8 mouse cellular contexts compared by ENCODE assay signal in genomic region chr11:106194155-106194541, GRCm38 (mm10). TPM values are rescaled to one million over a fixed set of nuclear protein-coding genes. Genes with fewer than 3 reads are reported as not detected.
DNase-seq lines count a peak whose midpoint lies in the region; ATAC-seq lines count a peak whose summit lies in the region.
"Had no signal": no experiment of that assay in that cellular context is flagged by ENCODE, and none has a peak within 500 bp of the region (broad histone marks: within the 10 kb centered on the region; RNA-seq: fewer than 3 reads in every experiment).

No protein-coding gene starts in this region.

- H3K36me3 ChIP-seq in megakaryocyte, embryonic 14.5 days (replicated peaks; ENCODE audit: low read length) = peaks cover 34% of the 10 kb centered on the region
- H3K36me3 ChIP-seq in forebrain, embryonic 13.5 days (ENCODE audit: poor library complexity, severe bottlenecking) = peaks cover 24% of the 10 kb centered on the region
- peaks cover 22% of the 10 kb centered on the region for H3K36me3 ChIP-seq in limb, embryonic 15.5 days
- peaks cover 10% of the 10 kb centered on the region; the same call in 1 of the 2 replicates for H3K36me3 ChIP-seq in stomach, embryonic 16.5 days (ENCODE audit: control insufficient read depth, insufficient read depth, low read length)

- no peaks in the 10 kb centered on the region for H3K27me3 ChIP-seq in megakaryocyte, embryonic 14.5 days (replicated peaks)
- no peaks in the 10 kb centered on the region for H3K27me3 ChIP-seq in forebrain, embryonic 13.5 days
- no peaks in the 10 kb centered on the region for H3K27me3 ChIP-seq in limb, embryonic 15.5 days
- H3K27me3 ChIP-seq in stomach, embryonic 16.5 days (ENCODE audit: control insufficient read depth, insufficient read depth, low read length) = no peaks in the 10 kb centered on the region

- 43% methylated on average over 3 of the region's 3 CpGs for WGBS in forebrain, embryonic 13.5 days
- 31% methylated on average over 3 of the region's 3 CpGs for WGBS in limb, embryonic 15.5 days
- 30% methylated on average over 3 of the region's 3 CpGs for WGBS in stomach, embryonic 16.5 days

- peak overlapping the region; percentile 94 for H3K4me3 ChIP-seq in megakaryocyte, embryonic 14.5 days (replicated peaks)
- H3K4me3 ChIP-seq in forebrain, embryonic 13.5 days = peak overlapping the region; percentile 76
- H3K4me3 ChIP-seq in limb, embryonic 15.5 days = peak overlapping the region; percentile 78
- H3K4me3 ChIP-seq in stomach, embryonic 16.5 days (replicated peaks; ENCODE audit: low read length) = peak overlapping the region; percentile 85

- no peaks in the 10 kb centered on the region for H3K9me3 ChIP-seq in megakaryocyte, embryonic 14.5 days
- H3K9me3 ChIP-seq in forebrain, embryonic 13.5 days (replicated peaks) = no peaks in the 10 kb centered on the region
- H3K9me3 ChIP-seq in limb, embryonic 15.5 days = no peaks in the 10 kb centered on the region
- no peaks in the 10 kb centered on the region for H3K9me3 ChIP-seq in stomach, embryonic 16.5 days (replicated peaks; ENCODE audit: control insufficient read depth, low read length)

- no peak for ATAC-seq in megakaryocyte, adult 5-6 weeks (ENCODE audit: poor library complexity, severe bottlenecking)
- ATAC-seq in forebrain, embryonic 13.5 days = no peak
- no peak for ATAC-seq in limb, embryonic 15.5 days (ENCODE audit: insufficient number of reproducible peaks, low FRiP score, low TSS enrichment, low read depth)
- no peak for ATAC-seq in stomach, embryonic 16.5 days (ENCODE audit: insufficient read depth, low FRiP score)

- H3K9ac ChIP-seq in forebrain, embryonic 13.5 days = peak overlapping the region; percentile 73
- H3K9ac ChIP-seq in limb, embryonic 15.5 days = peak overlapping the region; percentile 64; the same call in 1 of the 2 replicates
- H3K9ac ChIP-seq in stomach, embryonic 16.5 days (ENCODE audit: low read length) = peak overlapping the region; percentile 78

- DNase-seq in adipocyte (ENCODE audit: low spot score) = no peak
- DNase-seq in frontal cortex, postnatal 36 days (ENCODE audit: low spot score in 2 of 2) = no peak

- H3K27ac ChIP-seq in forebrain, embryonic 13.5 days = peak overlapping the region; percentile 84
- H3K27ac ChIP-seq in limb, embryonic 15.5 days = peak overlapping the region; percentile 82
- peak overlapping the region; percentile 81 for H3K27ac ChIP-seq in stomach, embryonic 16.5 days (ENCODE audit: low read length)

- peaks cover 72% of the 10 kb centered on the region for H3K4me1 ChIP-seq in megakaryocyte, embryonic 14.5 days
- H3K4me1 ChIP-seq in forebrain, embryonic 13.5 days = peaks cover 16% of the 10 kb centered on the region
- H3K4me1 ChIP-seq in limb, embryonic 15.5 days = peaks cover 11% of the 10 kb centered on the region; the same call in 1 of the 2 replicates
- peaks cover 5% of the 10 kb centered on the region; the same call in 1 of the 2 replicates for H3K4me1 ChIP-seq in stomach, embryonic 16.5 days (ENCODE audit: control insufficient read depth, insufficient read depth, low read length)

- peak overlapping the region; percentile 80 for H3K4me2 ChIP-seq in forebrain, embryonic 13.5 days
- H3K4me2 ChIP-seq in limb, embryonic 15.5 days = peak overlapping the region; percentile 66
- H3K4me2 ChIP-seq in stomach, embryonic 16.5 days (ENCODE audit: low read depth, low read length) = peak overlapping the region; percentile 72

RNA-seq across cellular contexts. Expression of gene Strada, which starts 7.8 kb away (rescaled TPM):
- polyA plus RNA-seq in megakaryocyte, embryonic 14.5 days (2012; ENCODE audit: insufficient read depth, low replicate concordance) = 50.4 and 187 TPM in 2 replicates
- 27.2 and 28.3 TPM in 2 replicates for total RNA-seq in megakaryocyte, adult 5-6 weeks (2015)
- 20.3 and 26.1 TPM in 2 replicates for total RNA-seq in megakaryocyte, adult 5-6 weeks (2017)
- 33.4 and 33.5 TPM in 2 replicates for polyA plus RNA-seq in forebrain, embryonic 13.5 days (2015; fragmentation: Nextera tagmentation; extraction: Ambion mirVana)
- polyA plus RNA-seq in limb, embryonic 15.5 days (2015; fragmentation: Nextera tagmentation; extraction: Ambion mirVana) = 23.2 and 24.4 TPM in 2 replicates
- 18.8 and 19.6 TPM in 2 replicates for polyA plus RNA-seq in stomach, embryonic 16.5 days (2015; fragmentation: Nextera tagmentation; extraction: Ambion mirVana)

RNA-seq across cellular contexts. Expression of gene Ccdc47, which starts 22.0 kb away (rescaled TPM):
- 1.4 and 4.7 TPM in 2 replicates for polyA plus RNA-seq in megakaryocyte, embryonic 14.5 days (2012; ENCODE audit: insufficient read depth, low replicate concordance)
- 25.8 and 36.0 TPM in 2 replicates for total RNA-seq in megakaryocyte, adult 5-6 weeks (2015)
- total RNA-seq in megakaryocyte, adult 5-6 weeks (2017) = 110 and 156 TPM in 2 replicates
- 78.6 and 83.9 TPM in 2 replicates for polyA plus RNA-seq in forebrain, embryonic 13.5 days (2015; fragmentation: Nextera tagmentation; extraction: Ambion mirVana)
- polyA plus RNA-seq in limb, embryonic 15.5 days (2015; fragmentation: Nextera tagmentation; extraction: Ambion mirVana) = 83.6 and 89.9 TPM in 2 replicates
- polyA plus RNA-seq in stomach, embryonic 16.5 days (2015; fragmentation: Nextera tagmentation; extraction: Ambion mirVana) = 100 and 112 TPM in 2 replicates

RNA-seq across cellular contexts. Expression of gene Ddx42, which starts 22.6 kb away (rescaled TPM):
- 4.9 and 12.1 TPM in 2 replicates for polyA plus RNA-seq in megakaryocyte, embryonic 14.5 days (2012; ENCODE audit: insufficient read depth, low replicate concordance)
- 28.6 and 30.3 TPM in 2 replicates for total RNA-seq in megakaryocyte, adult 5-6 weeks (2015)
- 51.7 and 62.6 TPM in 2 replicates for total RNA-seq in megakaryocyte, adult 5-6 weeks (2017)
- 93.0 and 102 TPM in 2 replicates for polyA plus RNA-seq in forebrain, embryonic 13.5 days (2015; fragmentation: Nextera tagmentation; extraction: Ambion mirVana)
- polyA plus RNA-seq in limb, embryonic 15.5 days (2015; fragmentation: Nextera tagmentation; extraction: Ambion mirVana) = 68.9 and 74.0 TPM in 2 replicates
- 69.6 and 70.0 TPM in 2 replicates for polyA plus RNA-seq in stomach, embryonic 16.5 days (2015; fragmentation: Nextera tagmentation; extraction: Ambion mirVana)

RNA-seq across cellular contexts. Expression of gene Limd2, which starts 33.5 kb away (rescaled TPM):
- 121 and 146 TPM in 2 replicates for polyA plus RNA-seq in megakaryocyte, embryonic 14.5 days (2012; ENCODE audit: insufficient read depth, low replicate concordance)
- 242 and 247 TPM in 2 replicates for total RNA-seq in megakaryocyte, adult 5-6 weeks (2015)
- total RNA-seq in megakaryocyte, adult 5-6 weeks (2017) = 56.3 and 61.8 TPM in 2 replicates
- 253 and 279 TPM in 2 replicates for polyA plus RNA-seq in forebrain, embryonic 13.5 days (2015; fragmentation: Nextera tagmentation; extraction: Ambion mirVana)
- polyA plus RNA-seq in limb, embryonic 15.5 days (2015; fragmentation: Nextera tagmentation; extraction: Ambion mirVana) = 202 and 221 TPM in 2 replicates
- 95.6 and 111 TPM in 2 replicates for polyA plus RNA-seq in stomach, embryonic 16.5 days (2015; fragmentation: Nextera tagmentation; extraction: Ambion mirVana)

RNA-seq across cellular contexts. Expression of gene Gm10840, which starts 33.5 kb away (rescaled TPM):
- not detected in 2 replicates for polyA plus RNA-seq in megakaryocyte, embryonic 14.5 days (2012; ENCODE audit: insufficient read depth, low replicate concordance)
- total RNA-seq in megakaryocyte, adult 5-6 weeks (2015) = 1.4 TPM in 1 of 2 replicates, not detected in the other
- not detected in 2 replicates for total RNA-seq in megakaryocyte, adult 5-6 weeks (2017)
- not detected in 2 replicates for polyA plus RNA-seq in forebrain, embryonic 13.5 days (2015; fragmentation: Nextera tagmentation; extraction: Ambion mirVana)
- polyA plus RNA-seq in limb, embryonic 15.5 days (2015; fragmentation: Nextera tagmentation; extraction: Ambion mirVana) = 0.84 TPM in 1 of 2 replicates, not detected in the other
- not detected in 2 replicates for polyA plus RNA-seq in stomach, embryonic 16.5 days (2015; fragmentation: Nextera tagmentation; extraction: Ambion mirVana)
- polyA plus RNA-seq: inflammation-experienced regulatory T-cells, adult 6 months had no signal

Comparison
In these comparisons a context has a peak if more than half of its experiments do, and no peak if none do; other contexts are left out.
1. RNA of gene Ccdc47, which starts 22.0 kb away (polyA plus RNA-seq): 100 to 112 TPM in stomach, embryonic 16.5 days, 83.6 to 89.9 TPM in limb, embryonic 15.5 days and 78.6 to 83.9 TPM in forebrain, embryonic 13.5 days; 1.4 to 4.7 TPM in megakaryocyte, embryonic 14.5 days; every median in the first group is over 10 times any median in the second.
2. Peak in every context shown above with its lines, with median percentiles within 50 percentile points of each other: H3K4me3 ChIP-seq, H3K27ac ChIP-seq, H3K4me2 ChIP-seq and H3K9ac ChIP-seq.